Mouse (Mus musculus): ENCODE measurements around the gene Ube2o. TPM values are rescaled to one million over a fixed set of nuclear protein-coding genes. Genes with fewer than 3 reads are reported as not detected.

The Ube2o gene
- total and polyA plus RNA-seq, 2 experiments = 2.0 to 7.3 TPM

GRCm38 (mm10) chr11:116556308-116556707 is 24.9 kb downstream of the Ube2o start:
- H3K36me3 ChIP-seq (ENCODE audit: control insufficient read depth, insufficient read depth, low read length) = no peaks in the 10 kb centered on the region
- no peak overlapping the region for H3K27ac ChIP-seq (replicated peaks; ENCODE audit: insufficient read depth, low read depth, low read length)
- H3K4me3 ChIP-seq (ENCODE audit: insufficient read depth, low read depth, low read length) = no peak overlapping the region
- DNase-seq (ENCODE audit: extremely low read depth, low read depth, low spot score) = no peak
- peaks cover 11% of the 10 kb centered on the region; the same call in 1 of the 2 replicates for H3K79me2 ChIP-seq (ENCODE audit: control insufficient read depth, insufficient read depth, low read length)
- 65% methylated on average over 6 of the region's 6 CpGs for WGBS
- no peak overlapping the region for H3K9ac ChIP-seq (ENCODE audit: low read depth, low read length)
- H3K27me3 ChIP-seq (ENCODE audit: control insufficient read depth, insufficient read depth, low read length) = no peaks in the 10 kb centered on the region
- TF ChIP-seq CTCF (IDR thresholded peaks at IDR 0.05; ENCODE audit: low read depth, low read length) (no peak), POLR2A (IDR thresholded peaks at IDR 0.05; ENCODE audit: extremely low read depth, insufficient read depth, low read length) (no peak)
- no peaks in the 10 kb centered on the region for H3K4me1 ChIP-seq (ENCODE audit: control insufficient read depth, insufficient read depth, low read length)

GRCm38 (mm10) chr11:116555572-116555971 is 25.7 kb downstream of the Ube2o start:
- peaks cover 7% of the 10 kb centered on the region for H3K4me1 ChIP-seq (ENCODE audit: control insufficient read depth, insufficient read depth, low read length)
- H3K4me3 ChIP-seq (ENCODE audit: insufficient read depth, low read depth, low read length) = no peak overlapping the region
- DNase-seq (ENCODE audit: extremely low read depth, low read depth, low spot score) = no peak
- H3K79me2 ChIP-seq (ENCODE audit: control insufficient read depth, insufficient read depth, low read length) = peaks cover 11% of the 10 kb centered on the region; the same call in 1 of the 2 replicates
- TF ChIP-seq POLR2A (IDR thresholded peaks at IDR 0.05; ENCODE audit: extremely low read depth, insufficient read depth, low read length) (no peak), CTCF (IDR thresholded peaks at IDR 0.05; ENCODE audit: low read depth, low read length) (no peak)
- no peaks in the 10 kb centered on the region for H3K36me3 ChIP-seq (ENCODE audit: control insufficient read depth, insufficient read depth, low read length)
- WGBS = 83% methylated on average over 1 of the region's 1 CpGs
- H3K27ac ChIP-seq (replicated peaks; ENCODE audit: insufficient read depth, low read depth, low read length) = no peak overlapping the region
- no peak overlapping the region for H3K9ac ChIP-seq (ENCODE audit: low read depth, low read length)
- no peaks in the 10 kb centered on the region for H3K27me3 ChIP-seq (ENCODE audit: control insufficient read depth, insufficient read depth, low read length)

GRCm38 (mm10) chr11:116554171-116554878 is 26.9 kb downstream of the Ube2o start:
- Histone ChIP-seq H3K9ac (ENCODE audit: low read depth, low read length) (no peak overlapping the region), H3K4me3 (ENCODE audit: insufficient read depth, low read depth, low read length) (no peak overlapping the region), H3K4me1 (ENCODE audit: control insufficient read depth, insufficient read depth, low read length) (peaks cover 9% of the 10 kb centered on the region), H3K27me3 (ENCODE audit: control insufficient read depth, insufficient read depth, low read length) (no peaks in the 10 kb centered on the region), H3K36me3 (ENCODE audit: control insufficient read depth, insufficient read depth, low read length) (no peaks in the 10 kb centered on the region), H3K79me2 (ENCODE audit: control insufficient read depth, insufficient read depth, low read length) (peaks cover 11% of the 10 kb centered on the region; the same call in 1 of the 2 replicates), H3K27ac (replicated peaks; ENCODE audit: insufficient read depth, low read depth, low read length) (no peak overlapping the region)
- peak; percentile 40 for DNase-seq (ENCODE audit: extremely low read depth, low read depth, low spot score)
- 43% methylated on average over 12 of the region's 12 CpGs for WGBS
- TF ChIP-seq CTCF (IDR thresholded peaks at IDR 0.05; ENCODE audit: low read depth, low read length) (peak; percentile 63), POLR2A (IDR thresholded peaks at IDR 0.05; ENCODE audit: extremely low read depth, insufficient read depth, low read length) (no peak)

- H3K36me3 ChIP-seq (ENCODE audit: control insufficient read depth, insufficient read depth, low read length) = no peaks in the 10 kb centered on the region
- H3K79me2 ChIP-seq (ENCODE audit: control insufficient read depth, insufficient read depth, low read length) = peaks cover 10% of the 10 kb centered on the region; the same call in 1 of the 2 replicates
- no peak overlapping the region for H3K27ac ChIP-seq (replicated peaks; ENCODE audit: insufficient read depth, low read depth, low read length)
- no peak overlapping the region for H3K9ac ChIP-seq (ENCODE audit: low read depth, low read length)
- H3K27me3 ChIP-seq (ENCODE audit: control insufficient read depth, insufficient read depth, low read length) = no peaks in the 10 kb centered on the region
- WGBS = 93% methylated on average over 1 of the region's 1 CpGs
- TF ChIP-seq POLR2A (IDR thresholded peaks at IDR 0.05; ENCODE audit: extremely low read depth, insufficient read depth, low read length) (no peak), CTCF (IDR thresholded peaks at IDR 0.05; ENCODE audit: low read depth, low read length) (no peak)
- H3K4me1 ChIP-seq (ENCODE audit: control insufficient read depth, insufficient read depth, low read length) = peaks cover 9% of the 10 kb centered on the region
- no peak overlapping the region for H3K4me3 ChIP-seq (ENCODE audit: insufficient read depth, low read depth, low read length)
- no peak for DNase-seq (ENCODE audit: extremely low read depth, low read depth, low spot score)
Observed at GRCm38 (mm10) chr11:116552194-116552593, 29.1 kb downstream of the Ube2o start.

- H3K4me1 ChIP-seq (ENCODE audit: control insufficient read depth, insufficient read depth, low read length) = peaks cover 9% of the 10 kb centered on the region
- no peaks in the 10 kb centered on the region for H3K36me3 ChIP-seq (ENCODE audit: control insufficient read depth, insufficient read depth, low read length)
- H3K9ac ChIP-seq (ENCODE audit: low read depth, low read length) = no peak overlapping the region
Observed at GRCm38 (mm10) chr11:116550748-116551147, 30.5 kb downstream of the Ube2o start.

More at GRCm38 (mm10) chr11:116550748-116551147, 30.5 kb downstream of the Ube2o start:
- Histone ChIP-seq H3K27ac (replicated peaks; ENCODE audit: insufficient read depth, low read depth, low read length) (no peak overlapping the region), H3K27me3 (ENCODE audit: control insufficient read depth, insufficient read depth, low read length) (no peaks in the 10 kb centered on the region), H3K4me3 (ENCODE audit: insufficient read depth, low read depth, low read length) (no peak overlapping the region), H3K79me2 (ENCODE audit: control insufficient read depth, insufficient read depth, low read length) (peaks cover 9% of the 10 kb centered on the region; the same call in 1 of the 2 replicates)
- TF ChIP-seq POLR2A (IDR thresholded peaks at IDR 0.05; ENCODE audit: extremely low read depth, insufficient read depth, low read length) (no peak), CTCF (IDR thresholded peaks at IDR 0.05; ENCODE audit: low read depth, low read length) (no peak)
- peak; percentile 38 for DNase-seq (ENCODE audit: extremely low read depth, low read depth, low spot score)
- 14% methylated on average over 7 of the region's 7 CpGs for WGBS

All from liver, adult 2 months (tissue).